Mouse (Mus musculus): ENCODE results near the gene Atp2b1.
"Not testable (repeated sequence)": the region's sequence is repeated elsewhere in the genome, so short reads cannot be mapped to it uniquely, and the experiment has no call there.

The Atp2b1 gene

GRCm38 (mm10) chr10:98966407-98967215, 52.4 kb downstream of the Atp2b1 start:
- DNase-seq: no peak

- DNase-seq: no peak
Observed at GRCm38 (mm10) chr10:98967240-98967891, 53.2 kb downstream of the Atp2b1 start.

GRCm38 (mm10) chr10:98970917-98971316, 56.7 kb downstream of the Atp2b1 start:
- no peak for DNase-seq

GRCm38 (mm10) chr10:98972359-98972758, 58.2 kb downstream of the Atp2b1 start:
- no peak for DNase-seq

- DNase-seq: no peak
Observed at GRCm38 (mm10) chr10:98972912-98973605, 58.9 kb downstream of the Atp2b1 start.

GRCm38 (mm10) chr10:98974645-98975044, 60.4 kb downstream of the Atp2b1 start:
- no peak for DNase-seq

- no peak for DNase-seq
Observed at GRCm38 (mm10) chr10:98975611-98976010, 61.4 kb downstream of the Atp2b1 start.

- no peak for DNase-seq
Observed at GRCm38 (mm10) chr10:98976877-98977494, 62.8 kb downstream of the Atp2b1 start.

- DNase-seq: no peak
Observed at GRCm38 (mm10) chr10:98978766-98979165, 64.6 kb downstream of the Atp2b1 start.

- no peak for DNase-seq
Observed at GRCm38 (mm10) chr10:98979296-98979695, 65.1 kb downstream of the Atp2b1 start.

- DNase-seq: no peak
Observed at GRCm38 (mm10) chr10:98979951-98980350, 65.7 kb downstream of the Atp2b1 start.

- no peak for DNase-seq
Observed at GRCm38 (mm10) chr10:98991964-98992363, 77.8 kb downstream of the Atp2b1 start.

GRCm38 (mm10) chr10:98993186-98993585, 79.0 kb downstream of the Atp2b1 start:
- DNase-seq: no peak

- not testable (repeated sequence) for DNase-seq
Observed at GRCm38 (mm10) chr10:98995016-98995747, 81.0 kb downstream of the Atp2b1 start.

- DNase-seq: no peak
Observed at GRCm38 (mm10) chr10:99004866-99005265, 90.7 kb downstream of the Atp2b1 start.

GRCm38 (mm10) chr10:99011084-99011483, 96.9 kb downstream of the Atp2b1 start:
- no peak for DNase-seq

GRCm38 (mm10) chr10:99012086-99012485, 97.9 kb downstream of the Atp2b1 start:
- no peak for DNase-seq

- no peak for DNase-seq
Observed at GRCm38 (mm10) chr10:99014737-99015136, 100.5 kb downstream of the Atp2b1 start.

GRCm38 (mm10) chr10:99016996-99017395, 102.8 kb downstream of the Atp2b1 start:
- DNase-seq: no peak

- DNase-seq: no peak
Observed at GRCm38 (mm10) chr10:99027462-99027861, 113.3 kb downstream of the Atp2b1 start.

- no peak for DNase-seq
Observed at GRCm38 (mm10) chr10:99029844-99030243, 115.6 kb downstream of the Atp2b1 start.
